Mouse (Mus musculus) limb, embryonic 14.5 days (tissue): ENCODE measurements at regions not wholly inside any gene's neighbourhood (a gene's known extent, or its start where the extent isn't known, plus 50 kb on each side); places are given as distances from the start of the nearest gene placed in this dataset.

Experiments
- ATAC-seq: fragments of 200-750 bp; cut with Nextera tagmentation; 2 replicates; pipeline ENCODE4 v1.8.0; 2017; ENCODE audit warnings: low read depth, moderate number of reproducible peaks, moderate TSS enrichment; ENCODE audit not compliant: low FRiP score
- DNase-seq: peaks from one replicate; pipeline ENCODE4 v3.0.0-alpha.2; 2015; ENCODE audit warnings: low spot score
- H3K27ac ChIP-seq: fragments of 300-500 bp; sonication (generic); replicated peaks from 2 replicates; pipeline ENCODE4 v1.5.1; 2014; ENCODE audit warnings: low read depth, mild to moderate bottlenecking, low read length, moderate library complexity, mixed read lengths
- H3K27me3 ChIP-seq: fragments of 300-500 bp; sonication (generic); 2 replicates; pipeline ENCODE4 v1.6.1; 2014; ENCODE audit warnings: low read length, mixed read lengths; ENCODE audit not compliant: control insufficient read depth, insufficient read depth
- H3K36me3 ChIP-seq: fragments of 300-500 bp; sonication (generic); 2 replicates; pipeline ENCODE4 v1.6.1; 2014; ENCODE audit warnings: mild to moderate bottlenecking, low read length, moderate library complexity, mixed read lengths; ENCODE audit not compliant: control insufficient read depth, insufficient read depth
- H3K4me1 ChIP-seq: fragments of 300-500 bp; sonication (generic); 2 replicates; pipeline ENCODE4 v1.6.1; 2014; ENCODE audit warnings: antibody characterized with exemption, low read length, mixed read lengths; ENCODE audit not compliant: control insufficient read depth, insufficient read depth
- H3K4me2 ChIP-seq: fragments of 300-500 bp; sonication (generic); replicated peaks from 2 replicates; pipeline ENCODE4 v1.6.1; 2014; ENCODE audit warnings: low read depth, mild to moderate bottlenecking, low read length, moderate library complexity; ENCODE audit not compliant: severe bottlenecking
- H3K4me3 ChIP-seq: fragments of 300-500 bp; sonication (generic); replicated peaks from 2 replicates; pipeline ENCODE4 v1.5.1; 2014; ENCODE audit warnings: low read length
- H3K9ac ChIP-seq: fragments of 300-500 bp; sonication (generic); 2 replicates; pipeline ENCODE4 v1.6.1; 2014; ENCODE audit warnings: mild to moderate bottlenecking, low read depth, low read length, moderate library complexity; ENCODE audit not compliant: severe bottlenecking
- H3K9me3 ChIP-seq: fragments of 300-500 bp; sonication (generic); 2 replicates; pipeline ENCODE4 v1.6.1; 2016; ENCODE audit warnings: low read length; ENCODE audit not compliant: control insufficient read depth
- POLR2A ChIP-seq: fragments of 200-500 bp; IDR thresholded peaks from 2 replicates; pipeline ENCODE4 v1.8.0; 2012; ENCODE audit warnings: inconsistent platforms, mild to moderate bottlenecking, moderate library complexity, borderline replicate concordance; ENCODE audit not compliant: insufficient read depth, insufficient read length; ENCODE audit errors: extremely low read depth
- WGBS: fragments of 180-500 bp; shearing (Covaris S2); extraction: QIAGEN DNeasy Blood & Tissue Kit; methylation state at CpG from one replicate; pipeline ENCODE4 v1.1.7; 2014; 5-methylcytosine and 5-hydroxymethylcytosine counted together

DNA sequence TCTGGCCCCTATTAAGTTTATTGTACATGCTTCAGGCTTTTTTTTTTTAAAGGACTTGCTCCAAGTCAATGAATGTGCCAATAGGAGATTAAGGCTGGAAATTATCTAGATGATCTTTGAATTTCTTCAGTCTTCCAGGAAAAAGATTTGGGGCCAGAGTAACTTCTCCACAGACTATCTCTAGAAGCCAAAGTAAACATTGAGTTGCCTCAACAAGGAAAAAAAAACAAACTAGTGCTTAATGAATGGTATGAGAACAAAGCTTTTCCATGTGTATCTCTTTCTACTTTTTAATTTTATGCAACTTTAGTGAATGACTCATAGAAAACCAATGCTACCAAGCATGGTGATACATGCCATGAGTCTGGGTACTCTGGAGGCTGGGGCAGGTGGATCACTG is 173.8 kb downstream of the Tfap2a start:
- DNase-seq: no peak
- Histone ChIP-seq H3K27ac (no peak overlapping the region), H3K36me3 (no peaks in the 10 kb centered on the region), H3K9ac (no peak overlapping the region), H3K4me1 (no peaks in the 10 kb centered on the region), H3K4me3 (no peak overlapping the region), H3K4me2 (no peak overlapping the region), H3K27me3 (no peaks in the 10 kb centered on the region), H3K9me3 (no peaks in the 10 kb centered on the region)
- no peak for TF ChIP-seq POLR2A
- ATAC-seq: no peak

GRCm38 (mm10) chr13:40554368-40554767 is 183.8 kb downstream of the Tfap2a start:
- Histone ChIP-seq H3K27ac (no peak overlapping the region), H3K27me3 (no peaks in the 10 kb centered on the region), H3K4me2 (no peak overlapping the region), H3K9me3 (no peaks in the 10 kb centered on the region), H3K4me3 (no peak overlapping the region), H3K36me3 (no peaks in the 10 kb centered on the region), H3K9ac (no peak overlapping the region), H3K4me1 (no peaks in the 10 kb centered on the region)
- DNase-seq (no peak), ATAC-seq (no peak)
- no peak for TF ChIP-seq POLR2A
- WGBS: 85% methylated on average over 7 of the region's 7 CpGs

DNA sequence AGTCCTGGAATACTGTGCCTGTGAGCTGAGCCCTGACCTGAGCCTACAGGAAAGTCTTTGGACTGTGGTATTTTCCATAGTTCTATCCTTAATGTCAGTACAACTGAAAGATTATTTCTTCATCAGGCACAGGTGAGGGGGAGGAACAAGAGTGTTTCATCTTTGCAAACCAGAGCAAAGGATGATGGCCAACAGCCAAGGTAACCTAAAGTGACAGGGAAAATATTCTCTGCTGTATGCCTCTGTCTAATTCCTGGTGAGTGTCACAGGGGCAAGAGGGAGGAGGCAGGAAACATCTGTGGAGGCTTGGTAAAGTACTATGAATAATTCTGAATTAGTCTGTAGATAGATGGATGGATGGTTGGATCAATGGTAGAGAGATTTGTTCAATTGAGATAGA is 164.3 kb upstream of the Ofcc1 start:
- DNase-seq (no peak), ATAC-seq (no peak)
- H3K4me1 ChIP-seq: no peaks in the 10 kb centered on the region
- H3K4me2 ChIP-seq: no peak overlapping the region
- no peaks in the 10 kb centered on the region for H3K27me3 ChIP-seq
- no peaks in the 10 kb centered on the region for H3K9me3 ChIP-seq
- H3K4me3 ChIP-seq: no peak overlapping the region
- TF ChIP-seq POLR2A: no peak
- no peaks in the 10 kb centered on the region for H3K36me3 ChIP-seq
- no peak overlapping the region for H3K27ac ChIP-seq
- no peak overlapping the region for H3K9ac ChIP-seq

DNA sequence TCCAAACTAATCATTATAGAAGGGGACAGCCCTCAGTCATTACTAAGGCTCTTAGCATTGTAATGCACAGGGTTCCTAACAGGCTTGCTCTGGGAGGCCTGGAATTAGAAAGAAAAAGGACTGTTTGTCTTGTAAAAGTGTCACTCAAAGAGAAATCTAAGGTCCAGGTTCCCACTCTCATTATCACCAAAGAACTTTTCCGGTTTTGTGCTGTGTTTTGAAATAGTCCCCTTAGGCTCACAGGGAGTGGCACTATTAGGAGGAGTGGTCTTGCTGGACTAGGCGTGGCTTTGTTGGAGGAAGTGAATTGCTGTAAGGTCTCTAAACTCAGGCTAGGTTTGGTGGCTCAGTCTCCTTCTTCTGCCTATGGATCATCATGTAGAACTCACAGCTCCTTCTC is 161.9 kb upstream of the Ofcc1 start:
- 38% methylated on average over 2 of the region's 2 CpGs for WGBS
- H3K9me3 ChIP-seq: no peaks in the 10 kb centered on the region
- H3K4me2 ChIP-seq: no peak overlapping the region
- H3K4me3 ChIP-seq: no peak overlapping the region
- H3K27me3 ChIP-seq: no peaks in the 10 kb centered on the region
- H3K27ac ChIP-seq: no peak overlapping the region
- no peak for DNase-seq
- H3K9ac ChIP-seq: no peak overlapping the region
- no peak for TF ChIP-seq POLR2A
- peaks cover 7% of the 10 kb centered on the region for H3K4me1 ChIP-seq
- no peaks in the 10 kb centered on the region for H3K36me3 ChIP-seq
- ATAC-seq: no peak

DNA sequence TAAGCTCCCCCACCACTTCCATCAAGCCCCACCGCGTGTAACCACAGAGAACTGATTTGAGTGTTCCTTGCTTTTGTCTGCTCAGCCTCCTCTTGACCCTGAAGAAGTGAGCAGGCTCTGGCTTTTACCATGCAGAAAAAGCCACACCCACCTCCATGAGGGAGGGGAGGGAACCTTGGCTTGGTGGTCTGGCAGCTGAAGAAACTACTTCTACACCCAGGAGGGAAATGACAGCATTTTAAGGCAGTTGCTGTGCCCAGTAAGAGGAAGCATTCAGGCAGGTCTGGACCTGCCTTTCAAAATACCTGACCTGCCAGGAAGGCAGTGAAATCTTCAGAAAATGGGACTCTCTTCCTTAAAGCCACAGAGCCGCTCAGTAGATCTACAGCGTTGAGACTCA is 156.9 kb upstream of the Ofcc1 start:
- no peak overlapping the region for H3K4me2 ChIP-seq
- H3K27ac ChIP-seq: no peak overlapping the region
- no peaks in the 10 kb centered on the region for H3K27me3 ChIP-seq
- ATAC-seq (0 out of 2 replicates have a peak, but pooled peaks have one; percentile 26), DNase-seq (peak; percentile 11)
- H3K4me1 ChIP-seq: peaks cover 8% of the 10 kb centered on the region
- TF ChIP-seq POLR2A: no peak
- 50% methylated on average over 4 of the region's 4 CpGs for WGBS
- no peaks in the 10 kb centered on the region for H3K9me3 ChIP-seq
- H3K36me3 ChIP-seq: no peaks in the 10 kb centered on the region
- H3K4me3 ChIP-seq: no peak overlapping the region
- no peak overlapping the region for H3K9ac ChIP-seq

DNA sequence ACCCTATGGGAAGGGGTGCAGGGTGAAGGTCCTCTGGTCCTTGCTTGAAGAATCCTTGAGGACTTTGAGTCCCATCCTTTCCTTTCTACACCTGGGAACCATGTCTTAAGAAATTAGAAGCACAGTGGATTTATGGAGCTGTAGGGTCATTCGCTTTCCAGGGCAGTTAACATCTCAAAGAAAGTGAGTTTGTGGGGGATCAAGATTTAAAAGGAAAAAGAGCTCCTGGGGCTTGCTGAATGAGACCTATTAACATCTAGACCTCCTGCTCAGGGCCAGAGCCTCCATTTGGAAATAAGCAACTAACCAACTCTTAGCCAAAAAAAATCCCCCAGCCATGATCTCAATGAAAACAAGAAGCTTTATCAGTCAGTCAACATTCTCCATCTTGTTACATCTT is 148.0 kb upstream of the Ofcc1 start:
- no peaks in the 10 kb centered on the region for H3K27me3 ChIP-seq
- DNase-seq (no peak), ATAC-seq (no peak)
- no peak overlapping the region for H3K4me3 ChIP-seq
- H3K36me3 ChIP-seq: no peaks in the 10 kb centered on the region
- no peaks in the 10 kb centered on the region for H3K4me1 ChIP-seq
- no peak overlapping the region for H3K27ac ChIP-seq
- no peak overlapping the region for H3K4me2 ChIP-seq
- TF ChIP-seq POLR2A: no peak
- 45% methylated on average over 1 of the region's 1 CpGs for WGBS
- H3K9ac ChIP-seq: no peak overlapping the region
- no peaks in the 10 kb centered on the region for H3K9me3 ChIP-seq
